Mouse (Mus musculus): ENCODE measurements around the gene Mapk8ip3.
"Not testable (repeated sequence)": the region's sequence is repeated elsewhere in the genome, so short reads cannot be mapped to it uniquely, and the experiment has no call there.

The Mapk8ip3 gene

DNA sequence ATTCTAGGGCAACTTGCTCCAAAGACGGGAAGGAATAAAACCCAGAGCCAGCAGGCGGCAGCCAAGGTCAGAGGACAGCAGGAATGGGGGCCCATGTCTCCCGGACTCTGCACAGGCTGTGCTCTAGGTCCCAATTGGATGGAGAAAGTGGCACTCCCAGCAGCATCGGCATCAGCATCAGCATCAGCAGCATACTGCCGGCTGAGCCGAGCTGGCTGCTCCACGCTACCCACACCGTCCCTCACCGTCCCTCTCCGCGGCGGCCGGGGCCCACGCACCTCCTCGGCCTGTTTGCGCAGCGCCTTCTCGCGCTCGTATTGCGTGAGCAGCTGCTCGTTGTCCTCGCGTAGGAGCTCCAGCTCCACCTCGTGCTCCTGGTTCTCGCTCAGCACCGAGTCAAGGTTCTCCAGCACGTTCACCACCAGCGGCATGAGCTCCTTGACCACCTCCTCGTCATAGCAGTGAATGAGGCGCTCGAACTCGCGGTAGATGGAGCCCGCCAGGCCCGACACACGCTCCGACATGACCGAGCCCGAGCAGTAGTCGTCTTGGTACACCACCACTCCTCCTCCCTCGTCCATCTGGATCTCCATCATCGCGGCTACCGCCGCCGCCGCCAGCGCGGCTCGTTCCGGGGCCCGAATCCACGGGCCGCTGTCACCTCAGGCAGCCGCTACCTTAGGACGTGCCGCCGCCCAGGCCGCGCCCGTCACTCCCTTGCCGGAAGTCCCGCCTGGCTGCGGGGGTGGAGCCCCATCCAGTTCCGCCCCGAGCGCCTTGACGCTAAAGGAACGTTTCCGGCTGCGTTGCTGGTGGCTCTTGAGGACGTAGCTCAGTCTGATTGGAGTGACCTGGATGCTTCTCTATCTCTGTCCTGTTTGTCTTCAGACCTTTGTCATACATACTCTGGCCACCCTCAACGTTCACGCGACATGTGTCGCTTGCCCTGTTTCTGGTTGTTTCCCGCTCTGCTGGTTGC lies at the start of gene Mapk8ip3:
Gene Mapk8ip3 (minus strand): TSS at position 719 of the 979 bp plus-strand sequence.
- DNase-seq (ENCODE audit: low spot score), result peak; percentile 96

- no peak for DNase-seq (ENCODE audit: low spot score)
Observed at GRCm38 (mm10) chr17:24960852-24961715, 24.3 kb upstream of the Mapk8ip3 start.

- DNase-seq (ENCODE audit: low spot score), result peak; percentile 93
Observed at GRCm38 (mm10) chr17:24960135-24960851, 23.5 kb upstream of the Mapk8ip3 start, which contains the start of gene Jpt2. Gene Jpt2, minus strand, starts transcription at chr17:24960689.

DNA sequence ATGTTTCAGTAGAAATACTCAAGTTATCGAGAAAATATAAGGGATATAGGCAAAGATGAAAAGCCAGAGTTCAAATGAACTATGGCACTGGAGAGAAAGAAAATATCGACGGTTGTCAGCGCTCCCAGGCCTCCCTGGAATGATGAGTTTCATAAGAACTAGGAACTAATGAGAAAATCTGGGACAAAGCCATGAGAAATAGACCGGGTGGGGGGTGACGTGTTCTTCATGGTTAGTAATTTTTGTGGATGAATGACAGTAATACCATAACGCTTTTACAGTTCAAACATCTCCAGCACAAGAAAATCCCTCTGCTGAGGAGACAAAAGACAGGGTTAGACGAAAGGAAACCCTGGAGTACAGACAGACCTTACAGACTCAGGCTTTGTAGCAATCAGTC lies 22.6 kb upstream of the Mapk8ip3 start:
- no peak for DNase-seq (ENCODE audit: low spot score)

GRCm38 (mm10) chr17:24953291-24953690 lies 16.5 kb upstream of the Mapk8ip3 start:
- no peak for DNase-seq (ENCODE audit: low spot score)

DNA sequence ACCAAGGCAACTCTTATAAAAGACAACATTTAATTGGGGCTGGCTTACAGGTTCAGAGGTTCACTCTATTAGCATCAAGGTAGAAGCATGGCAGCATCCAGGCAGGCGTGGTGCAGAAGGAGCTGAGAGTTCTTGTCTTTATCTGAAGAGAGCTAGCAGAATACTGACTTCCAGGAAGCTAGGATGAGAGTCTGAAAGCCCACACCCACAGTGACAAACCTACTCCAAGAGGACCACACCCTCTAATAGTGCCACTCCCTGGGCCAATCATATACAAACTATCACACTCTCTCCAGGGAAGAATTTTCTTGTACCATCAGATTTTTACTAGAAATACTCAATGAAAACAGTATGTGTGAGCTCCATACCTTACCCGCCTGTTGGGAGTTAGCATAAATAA lies 13.9 kb upstream of the Mapk8ip3 start:
- DNase-seq (ENCODE audit: low spot score), result no peak

DNA sequence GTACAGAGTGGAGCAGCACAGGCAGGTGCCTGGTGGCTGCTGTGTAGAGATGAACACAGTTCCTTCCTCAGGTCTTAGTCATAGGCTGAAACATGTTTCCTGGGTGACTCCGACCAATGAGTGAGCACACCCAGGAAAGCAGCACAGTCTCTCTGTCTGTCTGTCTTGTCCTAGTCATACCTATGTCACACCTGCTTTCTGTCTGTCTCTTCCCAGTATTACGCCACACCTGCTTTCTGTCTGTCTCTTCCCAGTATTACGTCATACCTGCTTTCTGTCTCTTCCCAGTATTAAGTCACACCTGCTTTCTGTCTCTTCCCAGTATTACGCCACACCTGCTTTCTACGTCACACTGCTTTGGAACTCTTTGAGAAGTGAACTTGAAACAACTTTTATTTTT lies 11.4 kb upstream of the Mapk8ip3 start:
- DNase-seq (ENCODE audit: low spot score), result no peak

DNA sequence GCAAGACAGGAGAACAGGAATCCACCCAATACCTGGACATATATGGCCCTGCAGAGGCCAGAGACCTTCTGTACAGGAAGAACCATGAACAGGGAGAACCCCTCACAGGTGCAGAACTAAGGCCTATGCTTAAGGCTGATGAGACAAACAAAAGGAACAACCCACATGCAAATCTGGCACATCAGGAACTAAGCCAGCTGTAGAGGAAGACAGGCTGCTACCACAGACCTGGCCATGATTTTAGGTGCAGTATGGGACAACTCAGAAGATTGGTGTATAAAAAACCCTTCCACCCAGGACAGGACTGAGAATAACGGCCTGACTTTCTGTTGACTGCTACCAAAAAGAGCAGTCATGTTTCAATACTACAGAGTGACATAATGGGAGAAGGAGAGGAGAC lies 6.8 kb upstream of the Mapk8ip3 start:
- DNase-seq (ENCODE audit: low spot score), result not testable (repeated sequence)

DNA sequence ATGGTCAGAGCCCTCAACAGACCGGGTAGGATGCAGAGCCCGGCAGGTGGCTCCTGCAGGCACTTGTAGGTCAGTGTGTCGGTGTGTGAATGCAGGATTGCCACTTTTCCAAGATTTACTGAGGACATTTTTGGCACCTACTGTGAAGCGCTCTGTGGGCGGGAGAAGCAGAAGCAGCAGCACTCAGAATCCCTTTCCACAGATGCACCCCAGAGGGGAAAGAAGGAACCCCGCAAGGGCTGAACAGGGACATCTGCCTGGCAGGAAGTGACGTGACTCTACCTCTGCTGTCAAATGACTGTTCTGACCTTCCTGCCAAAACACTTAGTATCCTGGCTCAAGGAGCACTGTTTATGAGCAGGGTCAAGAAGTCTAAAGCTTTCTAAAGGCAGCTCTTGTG lies 6.3 kb upstream of the Mapk8ip3 start:
- DNase-seq (ENCODE audit: low spot score), result no peak

DNA sequence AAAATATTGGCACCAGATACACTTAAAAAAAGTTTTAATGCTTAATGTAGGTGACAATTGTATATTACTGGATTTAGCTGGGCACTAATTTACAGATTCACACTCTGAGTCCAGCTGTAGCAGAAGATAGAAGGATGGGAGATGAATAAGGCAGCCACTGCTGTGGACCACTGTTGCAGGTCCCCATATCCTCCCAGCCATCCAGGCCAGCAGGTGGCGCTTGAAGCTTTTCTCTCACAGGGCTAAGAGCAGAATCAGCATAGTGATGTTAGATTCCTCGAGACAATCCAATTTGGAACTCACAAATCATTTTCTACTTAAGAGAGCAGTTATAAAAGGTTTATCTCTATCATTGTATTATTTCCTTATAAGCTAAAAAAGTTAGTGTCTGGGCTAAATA lies 5.7 kb upstream of the Mapk8ip3 start:
- peak; percentile 26 for DNase-seq (ENCODE audit: low spot score)

DNA sequence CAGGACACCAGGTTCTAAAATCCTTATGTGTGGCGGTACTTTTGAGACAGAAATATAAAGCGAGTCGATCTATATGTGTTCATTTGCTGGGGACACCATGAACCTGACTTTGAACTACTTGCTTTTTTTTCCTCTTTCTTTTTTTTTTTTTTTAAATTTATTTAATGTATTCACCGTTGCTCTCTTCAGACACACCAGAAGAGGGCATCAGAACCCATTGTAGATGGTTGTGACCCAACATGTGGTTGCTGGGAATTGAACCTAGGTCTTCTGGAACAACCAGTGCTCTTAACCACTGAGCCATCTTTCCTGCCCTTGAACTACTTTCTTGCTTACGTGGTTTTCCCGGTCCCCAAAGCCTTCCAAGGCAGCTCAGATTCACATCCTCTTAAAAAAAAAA lies 489 bp upstream of the Mapk8ip3 start:
- no peak for DNase-seq (ENCODE audit: low spot score)

DNA sequence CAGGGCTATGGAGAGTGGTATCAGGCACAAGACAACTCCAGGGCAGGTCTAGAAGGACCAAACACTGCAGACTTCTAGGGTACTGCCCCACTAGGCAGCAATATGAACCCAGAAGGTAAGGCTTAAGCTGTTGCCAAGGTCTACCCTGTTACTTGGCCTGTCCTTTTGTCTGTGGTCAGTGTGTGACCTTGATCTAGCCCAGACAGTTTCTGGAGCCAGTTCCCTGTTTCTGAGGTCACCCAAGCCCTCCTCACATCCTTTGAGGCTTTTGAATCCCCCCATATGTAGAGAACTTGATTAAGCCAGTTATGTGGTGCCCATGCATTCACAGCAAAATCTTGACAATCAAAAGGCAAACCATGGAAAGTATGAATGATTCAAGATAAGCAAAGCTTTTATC lies 1.1 kb downstream of the Mapk8ip3 start:
- no peak for DNase-seq (ENCODE audit: low spot score)

DNA sequence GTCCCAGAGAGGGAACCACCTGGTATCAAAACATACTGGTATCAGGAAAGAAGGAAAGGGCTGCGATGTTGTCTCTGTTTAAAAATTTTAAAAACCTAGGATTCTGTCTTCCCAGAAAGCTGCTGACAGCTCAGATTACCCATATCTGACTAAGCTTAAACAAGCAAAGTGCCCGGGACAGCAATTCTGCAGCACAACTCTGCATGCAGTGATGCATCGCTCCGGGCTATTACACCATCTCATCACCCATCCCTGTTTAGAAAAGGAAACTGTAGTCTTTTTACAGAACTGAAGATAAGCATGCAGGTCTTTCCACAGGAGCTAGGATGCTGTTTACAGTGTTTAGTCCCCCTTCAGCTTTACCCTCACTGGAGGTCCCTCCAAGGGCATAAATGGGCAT lies 1.9 kb downstream of the Mapk8ip3 start:
- no peak for DNase-seq (ENCODE audit: low spot score)

DNA sequence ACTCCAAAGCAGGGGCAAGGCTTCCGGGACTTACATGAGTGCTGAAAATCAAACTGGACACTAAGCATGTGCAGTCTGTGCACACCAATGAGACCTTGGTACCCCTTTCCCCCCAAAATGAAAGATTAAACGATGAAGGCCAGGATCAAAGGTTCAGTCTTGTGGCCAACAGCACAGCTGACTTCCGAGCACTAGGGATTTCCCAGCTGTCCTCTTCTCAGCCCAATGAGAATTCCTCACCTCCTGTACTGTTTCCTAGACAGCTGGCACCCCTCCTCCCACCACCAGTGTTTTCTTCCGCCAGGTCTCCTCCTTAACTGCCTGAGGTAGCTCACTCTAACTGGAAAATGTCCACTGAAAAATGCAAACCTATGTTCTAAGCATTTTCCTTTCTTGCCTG lies 3.6 kb downstream of the Mapk8ip3 start:
- DNase-seq (ENCODE audit: low spot score), result no peak

- DNase-seq (ENCODE audit: low spot score), result no peak
Observed at GRCm38 (mm10) chr17:24932431-24932830, 4.3 kb downstream of the Mapk8ip3 start.

DNA sequence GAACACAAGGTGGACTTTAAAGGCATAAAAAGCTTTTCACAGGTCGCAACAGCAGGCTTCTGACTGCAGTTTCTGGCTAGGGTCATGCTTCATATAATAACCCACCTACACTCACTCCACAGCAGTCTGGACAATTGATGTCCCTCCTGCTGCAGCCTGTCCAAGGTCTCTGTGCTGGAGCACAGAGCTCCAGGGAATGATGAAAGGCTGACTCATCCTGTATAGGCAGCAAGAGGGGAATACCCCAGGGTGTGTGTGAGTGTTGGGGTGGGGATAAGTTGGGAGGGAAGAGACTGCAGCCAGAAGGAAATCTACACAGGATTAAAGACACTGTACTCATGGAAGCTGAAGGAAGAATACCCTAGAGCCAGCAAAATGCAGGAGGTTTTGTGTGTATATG lies 7.3 kb downstream of the Mapk8ip3 start:
- DNase-seq (ENCODE audit: low spot score), result no peak

- no peak for DNase-seq (ENCODE audit: low spot score)
Observed at GRCm38 (mm10) chr17:24923246-24923645, 13.5 kb downstream of the Mapk8ip3 start.

DNA sequence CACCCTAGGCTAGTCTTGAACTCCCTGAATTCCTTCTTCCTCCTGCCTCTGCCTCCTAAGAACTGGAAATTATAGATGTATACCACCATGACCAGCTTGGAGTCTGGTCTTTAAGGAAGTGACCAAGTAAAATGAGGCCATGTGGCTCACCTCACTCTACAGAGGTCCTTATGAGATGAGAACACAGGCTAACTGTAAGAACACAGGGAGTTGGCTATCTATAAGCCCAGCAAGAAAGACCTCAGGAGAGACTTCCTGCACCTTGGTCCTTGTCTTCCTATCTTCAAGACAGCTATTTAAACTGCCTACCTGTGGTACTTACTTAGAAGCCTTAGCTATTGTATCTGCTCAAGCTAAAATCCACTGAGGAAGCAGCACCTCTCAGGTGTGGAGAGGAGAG lies 22.8 kb downstream of the Mapk8ip3 start:
- no peak for DNase-seq (ENCODE audit: low spot score)

DNA sequence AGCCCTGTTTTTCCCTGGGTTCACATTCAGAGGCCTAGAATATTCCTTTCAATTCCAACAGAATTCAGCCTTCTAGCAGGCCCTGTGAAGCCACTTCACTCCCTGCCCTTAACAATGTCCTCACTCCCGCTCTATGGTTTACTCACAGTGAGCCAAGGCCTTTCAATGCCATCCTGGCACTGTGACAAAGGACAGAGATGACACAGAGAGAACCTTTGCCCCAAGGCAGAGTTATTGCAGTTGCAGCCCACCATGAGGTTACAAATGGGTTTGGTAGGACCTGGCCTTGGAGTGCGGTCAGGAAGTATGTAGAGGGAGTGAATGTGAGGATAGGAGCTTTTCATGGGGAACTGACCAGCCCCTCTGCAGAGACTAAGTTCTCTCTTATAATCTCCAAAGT lies 29.2 kb downstream of the Mapk8ip3 start:
- DNase-seq (ENCODE audit: low spot score), result no peak

- DNase-seq (ENCODE audit: low spot score), result no peak
Observed at GRCm38 (mm10) chr17:24903767-24904166, 33.0 kb downstream of the Mapk8ip3 start.

GRCm38 (mm10) chr17:24902671-24903474 lies 33.9 kb downstream of the Mapk8ip3 start:
- peak; percentile 72 for DNase-seq (ENCODE audit: low spot score)

Measured in spleen, adult 12 weeks (tissue).